Mouse (Mus musculus) midbrain, embryonic 11.5 days (tissue): ENCODE measurements around the gene Scfd2. TPM values are rescaled to one million over a fixed set of nuclear protein-coding genes. Genes with fewer than 3 reads are reported as not detected.

Experiments
- ATAC-seq: fragments of 200-750 bp; cut with Nextera tagmentation; 2 replicates; pipeline ENCODE4 v1.8.0; 2017; ENCODE audit warnings: moderate TSS enrichment, moderate library complexity; ENCODE audit not compliant: low FRiP score
- DNase-seq: peaks from one replicate; pipeline ENCODE4 v3.0.0; 2015; ENCODE audit warnings: low spot score; ENCODE audit errors: missing footprints
- H3K27ac ChIP-seq: fragments of 300-500 bp; sonication (generic); 2 replicates; pipeline ENCODE4 v1.5.1; 2014; ENCODE audit warnings: low read depth, low read length
- H3K27me3 ChIP-seq: fragments of 300-500 bp; sonication (generic); 2 replicates; pipeline ENCODE4 v1.6.1; 2014; ENCODE audit warnings: mild to moderate bottlenecking, low read length, moderate library complexity, mixed read lengths; ENCODE audit not compliant: control insufficient read depth, insufficient read depth
- H3K36me3 ChIP-seq: fragments of 300-500 bp; sonication (generic); 2 replicates; pipeline ENCODE4 v1.6.1; 2014; ENCODE audit warnings: mild to moderate bottlenecking, low read length, moderate library complexity, mixed read lengths; ENCODE audit not compliant: control insufficient read depth, insufficient read depth
- H3K4me1 ChIP-seq: fragments of 300-500 bp; sonication (generic); 2 replicates; pipeline ENCODE4 v1.6.1; 2014; ENCODE audit warnings: low read length; ENCODE audit not compliant: control insufficient read depth, insufficient read depth
- H3K4me2 ChIP-seq: fragments of 300-500 bp; sonication (generic); 2 replicates; pipeline ENCODE4 v1.6.1; 2014; ENCODE audit warnings: mild to moderate bottlenecking, moderate library complexity
- H3K4me3 ChIP-seq: fragments of 300-500 bp; sonication (generic); 2 replicates; pipeline ENCODE4 v1.5.1; 2014; ENCODE audit warnings: low read depth, low read length
- H3K9ac ChIP-seq: fragments of 300-500 bp; sonication (generic); 2 replicates; pipeline ENCODE4 v1.6.1; 2014; ENCODE audit warnings: low read length
- H3K9me3 ChIP-seq: fragments of 300-500 bp; sonication (generic); 2 replicates; pipeline ENCODE4 v1.6.1; 2016; ENCODE audit warnings: low read length; ENCODE audit not compliant: control insufficient read depth
- WGBS: fragments of 180-500 bp; shearing (Covaris S2); extraction: QIAGEN DNeasy Blood & Tissue Kit; methylation state at CpG from one replicate; pipeline ENCODE4 v1.1.7; 2014; 5-methylcytosine and 5-hydroxymethylcytosine counted together
- polyA plus RNA-seq: library from polyadenylated mRNA; unstranded; fragments of >200 nt; fragmentation: Nextera tagmentation; extraction: Ambion mirVana; gene quantifications from 2 replicates; pipeline ENCODE4 v1.2.1, GENCODE M21; 2014

Gene Scfd2
- polyA plus RNA-seq, 1 experiment from 2014 or later = 15.5 TPM

GRCm38 (mm10) chr5:74300931-74301330 lies 230.6 kb downstream of the Scfd2 start:
- ATAC-seq (no peak), DNase-seq (no peak)

GRCm38 (mm10) chr5:74300140-74300539 lies 231.4 kb downstream of the Scfd2 start:
- no peak for DNase-seq
- H3K4me3 ChIP-seq = no peak overlapping the region
- no peaks in the 10 kb centered on the region for H3K4me1 ChIP-seq
- no peaks in the 10 kb centered on the region for H3K9me3 ChIP-seq
- no peak overlapping the region for H3K9ac ChIP-seq
- no peaks in the 10 kb centered on the region for H3K36me3 ChIP-seq
- WGBS = 64% methylated on average over 4 of the region's 4 CpGs
- no peak overlapping the region for H3K27ac ChIP-seq
- H3K27me3 ChIP-seq = no peaks in the 10 kb centered on the region
- H3K4me2 ChIP-seq = no peak overlapping the region
- no peak for ATAC-seq

More at GRCm38 (mm10) chr5:74300931-74301330, 230.6 kb downstream of the Scfd2 start:
- Histone ChIP-seq H3K9ac (no peak overlapping the region), H3K27me3 (no peaks in the 10 kb centered on the region), H3K9me3 (no peaks in the 10 kb centered on the region), H3K27ac (no peak overlapping the region), H3K36me3 (no peaks in the 10 kb centered on the region), H3K4me2 (no peak overlapping the region), H3K4me1 (no peaks in the 10 kb centered on the region), H3K4me3 (no peak overlapping the region)
- 69% methylated on average over 5 of the region's 5 CpGs for WGBS

- Histone ChIP-seq H3K36me3 (no peaks in the 10 kb centered on the region), H3K9me3 (no peaks in the 10 kb centered on the region), H3K9ac (no peak overlapping the region), H3K27me3 (no peaks in the 10 kb centered on the region), H3K4me1 (no peaks in the 10 kb centered on the region), H3K27ac (no peak overlapping the region), H3K4me2 (no peak overlapping the region), H3K4me3 (no peak overlapping the region)
- DNase-seq (no peak), ATAC-seq (no peak)
- WGBS = 67% methylated on average over 5 of the region's 5 CpGs
These were observed 234.4 kb downstream of the Scfd2 start for GRCm38 (mm10) chr5:74297113-74297512.

GRCm38 (mm10) chr5:74296096-74296495 lies 235.5 kb downstream of the Scfd2 start:
- no peak for ATAC-seq
- no peaks in the 10 kb centered on the region for H3K27me3 ChIP-seq
- H3K9me3 ChIP-seq = no peaks in the 10 kb centered on the region
- H3K4me1 ChIP-seq = no peaks in the 10 kb centered on the region
- 38% methylated on average over 5 of the region's 5 CpGs for WGBS
- H3K27ac ChIP-seq = no peak overlapping the region
- DNase-seq = no peak
- H3K4me2 ChIP-seq = no peak overlapping the region
- no peak overlapping the region for H3K9ac ChIP-seq
- no peaks in the 10 kb centered on the region for H3K36me3 ChIP-seq
- H3K4me3 ChIP-seq = no peak overlapping the region

- H3K9me3 ChIP-seq = no peaks in the 10 kb centered on the region
- H3K4me1 ChIP-seq = no peaks in the 10 kb centered on the region
- no peak overlapping the region for H3K4me2 ChIP-seq
- no peak overlapping the region for H3K4me3 ChIP-seq
- ATAC-seq (no peak), DNase-seq (no peak)
- H3K27ac ChIP-seq = no peak overlapping the region
- no peak overlapping the region for H3K9ac ChIP-seq
- WGBS = 78% methylated on average over 5 of the region's 5 CpGs
- no peaks in the 10 kb centered on the region for H3K36me3 ChIP-seq
- H3K27me3 ChIP-seq = no peaks in the 10 kb centered on the region
These were observed 238.0 kb downstream of the Scfd2 start for GRCm38 (mm10) chr5:74293513-74293912.

- no peak for ATAC-seq
- Histone ChIP-seq H3K4me1 (no peaks in the 10 kb centered on the region), H3K9me3 (no peaks in the 10 kb centered on the region)
These were observed 239.5 kb downstream of the Scfd2 start for GRCm38 (mm10) chr5:74292050-74292449.

GRCm38 (mm10) chr5:74291575-74291974 lies 240.0 kb downstream of the Scfd2 start:
- Histone ChIP-seq H3K27ac (no peak overlapping the region), H3K9ac (no peak overlapping the region), H3K9me3 (no peaks in the 10 kb centered on the region), H3K4me2 (no peak overlapping the region), H3K36me3 (no peaks in the 10 kb centered on the region), H3K27me3 (no peaks in the 10 kb centered on the region), H3K4me1 (no peaks in the 10 kb centered on the region), H3K4me3 (no peak overlapping the region)
- DNase-seq (no peak), ATAC-seq (no peak)
- 82% methylated on average over 9 of the region's 9 CpGs for WGBS

More at GRCm38 (mm10) chr5:74292050-74292449, 239.5 kb downstream of the Scfd2 start:
- Histone ChIP-seq H3K36me3 (no peaks in the 10 kb centered on the region), H3K9ac (no peak overlapping the region), H3K4me2 (no peak overlapping the region), H3K4me3 (no peak overlapping the region), H3K27me3 (no peaks in the 10 kb centered on the region), H3K27ac (no peak overlapping the region)
- no peak for DNase-seq
- 87% methylated on average over 2 of the region's 2 CpGs for WGBS

- Histone ChIP-seq H3K27ac (no peak overlapping the region), H3K27me3 (no peaks in the 10 kb centered on the region), H3K9me3 (no peaks in the 10 kb centered on the region), H3K4me1 (no peaks in the 10 kb centered on the region), H3K4me2 (no peak overlapping the region), H3K4me3 (no peak overlapping the region), H3K9ac (no peak overlapping the region), H3K36me3 (no peaks in the 10 kb centered on the region)
- WGBS = 87% methylated on average over 6 of the region's 6 CpGs
- DNase-seq (no peak), ATAC-seq (no peak)
These were observed 241.6 kb downstream of the Scfd2 start for GRCm38 (mm10) chr5:74289957-74290356.

GRCm38 (mm10) chr5:74288206-74288605 lies 243.4 kb downstream of the Scfd2 start:
- no peak overlapping the region for H3K9ac ChIP-seq
- no peaks in the 10 kb centered on the region for H3K36me3 ChIP-seq
- no peak overlapping the region for H3K27ac ChIP-seq
- H3K4me3 ChIP-seq = no peak overlapping the region
- H3K4me1 ChIP-seq = no peaks in the 10 kb centered on the region
- WGBS = 93% methylated on average over 2 of the region's 2 CpGs
- DNase-seq = no peak
- H3K27me3 ChIP-seq = no peaks in the 10 kb centered on the region
- no peak overlapping the region for H3K4me2 ChIP-seq
- no peak for ATAC-seq
- no peaks in the 10 kb centered on the region for H3K9me3 ChIP-seq

GRCm38 (mm10) chr5:74286301-74286700 lies 245.3 kb downstream of the Scfd2 start:
- WGBS = 76% methylated on average over 4 of the region's 4 CpGs
- Histone ChIP-seq H3K4me2 (no peak overlapping the region), H3K27ac (no peak overlapping the region), H3K9me3 (no peaks in the 10 kb centered on the region), H3K9ac (no peak overlapping the region), H3K36me3 (no peaks in the 10 kb centered on the region), H3K4me1 (no peaks in the 10 kb centered on the region), H3K4me3 (no peak overlapping the region), H3K27me3 (no peaks in the 10 kb centered on the region)
- DNase-seq = no peak
- no peak for ATAC-seq
